Mouse (Mus musculus) liver, postnatal 0 days (tissue): ENCODE data around the gene Arcn1.
A peak's percentile ranks its signal among the peaks of the same experiment; 100 is the strongest.

Source experiments
- CTCF ChIP-seq: sonication (generic); IDR thresholded peaks from 2 replicates; pipeline ENCODE4 v1.5.1; 2016; ENCODE audit warnings: antibody characterized with exemption, low read depth
- EP300 ChIP-seq: IDR thresholded peaks from 2 replicates; pipeline ENCODE4 v1.6.1; 2016; ENCODE audit warnings: antibody characterized with exemption, low read depth, mild to moderate bottlenecking

- TF ChIP-seq EP300 (no peak), CTCF (peak; percentile 42)
Measured at GRCm38 (mm10) chr9:44740663-44741192, 26.9 kb downstream of the Arcn1 start.
